Mouse (Mus musculus) ovary, adult 10 weeks (tissue): ENCODE measurements around the gene Thada. TPM values are rescaled to one million over a fixed set of nuclear protein-coding genes. Genes with fewer than 3 reads are reported as not detected.

Experiments used
- polyA plus RNA-seq: library from polyadenylated mRNA; stranded (reverse); fragments of 350-450 nt; fragmentation: Illumina TruSeq; extraction: RNeasy Lipid Tissue Mini Kit (QIAGEN cat#74804); gene quantifications from one replicate; pipeline ENCODE4 v1.2.3, GENCODE M21; 2014

Thada gene
- 17.1 TPM for polyA plus RNA-seq

DNA sequence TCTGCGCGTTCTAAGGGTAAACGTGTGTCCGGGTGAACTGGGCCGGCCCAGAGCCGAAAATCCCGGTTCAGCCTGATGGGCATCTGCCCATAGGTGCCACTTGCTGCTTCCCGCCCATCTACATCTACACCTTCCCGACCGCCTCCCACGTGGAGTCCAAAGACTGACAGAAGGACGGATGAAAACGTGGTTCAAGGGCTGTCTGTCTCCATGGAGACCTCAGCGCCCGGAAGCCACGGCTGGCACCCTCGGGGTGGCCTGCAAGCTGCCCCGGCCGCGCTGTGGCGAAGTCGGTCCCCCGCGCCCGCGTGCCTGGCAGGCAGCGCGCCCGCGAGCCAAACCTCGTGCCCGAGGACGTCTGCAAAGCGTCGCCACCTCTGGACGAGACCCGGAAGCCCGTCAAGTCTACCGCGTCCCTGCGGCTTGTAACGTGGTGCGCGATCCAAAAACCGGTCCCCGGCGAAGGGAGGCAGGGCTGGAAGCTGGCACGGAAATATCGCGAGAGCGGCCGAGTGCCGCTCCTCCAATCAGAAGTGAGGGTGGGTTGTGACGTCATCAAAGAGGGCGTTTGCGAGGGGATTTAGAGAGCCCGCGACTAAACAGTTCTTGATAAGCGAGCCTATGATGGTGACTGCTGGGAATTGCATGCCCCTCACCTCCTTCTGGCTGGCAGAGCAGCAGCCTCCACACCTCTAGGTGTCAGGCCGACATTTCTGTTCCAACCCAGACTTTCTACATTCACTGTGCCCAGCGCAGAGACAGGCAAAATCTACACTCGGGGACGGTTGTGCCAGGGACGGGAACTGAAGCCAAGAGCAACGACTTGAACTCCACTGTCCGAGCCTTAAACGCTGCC, at the start of gene Thada:
Gene Thada, minus strand, starts transcription at position 453 of the 856 bp plus-strand sequence.

DNA sequence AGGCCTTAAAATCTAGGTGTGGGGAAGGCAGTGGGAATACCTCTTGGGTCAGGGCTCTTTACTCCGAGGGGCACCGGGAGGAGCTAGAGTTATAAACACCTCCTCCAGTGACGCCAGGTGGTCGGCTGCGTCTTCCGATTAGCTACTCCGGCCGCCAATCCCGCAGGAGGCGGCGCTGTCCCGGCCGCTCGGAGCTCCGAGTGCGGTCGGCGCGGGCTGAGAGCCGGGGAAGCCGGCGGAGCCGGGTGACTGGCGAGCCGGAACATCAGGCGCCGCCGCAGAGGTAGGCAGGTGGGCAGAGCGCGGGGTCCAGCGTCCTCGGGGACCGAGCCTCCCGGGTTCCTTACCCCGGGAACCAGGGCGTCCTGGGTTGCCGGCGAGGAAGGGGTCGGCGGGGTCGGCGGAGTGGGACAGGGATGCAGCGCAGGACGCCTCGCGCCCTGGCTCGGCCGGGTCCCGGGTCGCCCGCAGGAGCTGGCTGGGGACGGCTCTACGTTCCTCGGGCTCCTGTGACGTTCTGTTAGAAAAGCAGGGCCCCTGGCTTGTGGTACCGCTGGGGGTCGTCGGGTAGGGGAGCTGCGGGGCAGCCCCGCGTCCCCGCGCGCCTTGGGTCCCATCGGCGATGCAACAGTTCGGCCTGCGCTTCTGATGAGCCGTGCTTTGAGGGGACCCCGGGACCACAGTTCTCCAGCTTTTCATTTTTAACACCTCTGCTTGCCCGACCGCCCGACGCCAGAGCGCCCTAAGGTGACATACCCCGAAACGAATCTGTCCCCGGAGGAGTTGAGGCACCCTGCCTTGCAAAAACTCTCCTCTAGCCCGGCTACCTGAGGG, 45.9 kb upstream of the Thada start, which contains the start of gene Plekhh2:
Gene Plekhh2, plus strand, starts transcription at position 214 of the 834 bp plus-strand sequence.

GRCm38 (mm10) chr17:84187727-84188373, 278.2 kb downstream of the Thada start, which contains the start of gene Zfp36l2:
Gene Zfp36l2 (minus strand): TSS chr17:84187947.

Other genes with a start within 250 kb of the Thada start
- gene Plekhh2, start 45.7 kb upstream of the Thada start, polyA plus RNA-seq: 4.2 TPM
- 46.4 TPM for gene Dync2li1, start 160.3 kb upstream of the Thada start, polyA plus RNA-seq
- gene Abcg8, start 210.1 kb upstream of the Thada start, polyA plus RNA-seq: not detected
- gene Abcg5, start 216.8 kb upstream of the Thada start, polyA plus RNA-seq: 0.29 TPM